Mouse (Mus musculus) heart, adult 2 months (tissue): ENCODE results near the gene Gm17606. TPM values are rescaled to one million over a fixed set of nuclear protein-coding genes. Genes with fewer than 3 reads are reported as not detected.
A peak's percentile ranks its signal among the peaks of the same experiment; 100 is the strongest.

Experiments used
- DNase-seq, 2 experiments: peaks; one replicate each; pipeline ENCODE4 v3.0.0; 2021
- H3K27ac ChIP-seq: fragments of 200-600 bp; 2 replicates; pipeline ENCODE4 v1.8.1; 2022
- H3K27me3 ChIP-seq: fragments of 200-500 bp; 2 replicates; pipeline ENCODE4 v1.6.1; 2012; ENCODE audit warnings: mild to moderate bottlenecking, low read length, inconsistent platforms, mixed read lengths; ENCODE audit not compliant: control insufficient read depth, insufficient read depth
- H3K36me3 ChIP-seq: fragments of 200-500 bp; 2 replicates; pipeline ENCODE4 v1.6.1; 2012; ENCODE audit warnings: low read length, inconsistent platforms; ENCODE audit not compliant: control insufficient read depth, insufficient read depth
- H3K4me1 ChIP-seq: fragments of 200-500 bp; 2 replicates; pipeline ENCODE4 v1.6.1; 2011; ENCODE audit warnings: low read length; ENCODE audit not compliant: control insufficient read depth, insufficient read depth
- H3K4me3 ChIP-seq: fragments of 200-600 bp; 2 replicates; pipeline ENCODE4 v1.8.1; 2022
- H3K79me2 ChIP-seq: fragments of 200-500 bp; replicated peaks from 2 replicates; pipeline ENCODE4 v1.6.1; 2012; ENCODE audit warnings: mild to moderate bottlenecking, inconsistent platforms, low read length, moderate library complexity, mixed read lengths; ENCODE audit not compliant: control insufficient read depth, insufficient read depth
- H3K9ac ChIP-seq: fragments of 200-500 bp; 2 replicates; pipeline ENCODE4 v1.6.1; 2012; ENCODE audit warnings: low read depth, mild to moderate bottlenecking, control low read depth, inconsistent platforms, low read length, mixed read lengths
- CTCF ChIP-seq: fragments of 200-600 bp; IDR thresholded peaks from 2 replicates; pipeline ENCODE4 v1.8.1; 2022; ENCODE audit warnings: antibody characterized with exemption, mild to moderate bottlenecking, moderate library complexity
- EP300 ChIP-seq: fragments of 200-500 bp; IDR thresholded peaks from 2 replicates; pipeline ENCODE4 v1.6.1; 2011; ENCODE audit warnings: low read depth, low read length, control low read depth; ENCODE audit not compliant: insufficient read depth
- POLR2A ChIP-seq: fragments of 200-500 bp; IDR thresholded peaks from 2 replicates; pipeline ENCODE4 v1.6.1; 2011; ENCODE audit warnings: mild to moderate bottlenecking, low read depth, low read length, control low read depth; ENCODE audit not compliant: insufficient read depth
- WGBS: fragments of 180-500 bp; shearing (Covaris S2); methylation state at CpG from one replicate; pipeline ENCODE4 v1.1.7; 2018; 5-methylcytosine and 5-hydroxymethylcytosine counted together
- intact Hi-C: fragments of 180-260 bp; cut with DNase I; formaldehyde crosslinking; loops from one replicate; pipeline ENCODE4 v1.15.1; 2025
- polyA plus RNA-seq: library from polyadenylated mRNA; depleted of rRNA; stranded (reverse); fragments of >200 nt; gene quantifications from 2 replicates; pipeline ENCODE4 v1.2.3, GENCODE M21; 2012
- total RNA-seq, 2 experiments: library from RNA; stranded (reverse); gene quantifications; 2 replicates each; pipeline ENCODE4 v1.2.3; 2021

The Gm17606 gene
- total and polyA plus RNA-seq, 3 experiments = not detected

DNA sequence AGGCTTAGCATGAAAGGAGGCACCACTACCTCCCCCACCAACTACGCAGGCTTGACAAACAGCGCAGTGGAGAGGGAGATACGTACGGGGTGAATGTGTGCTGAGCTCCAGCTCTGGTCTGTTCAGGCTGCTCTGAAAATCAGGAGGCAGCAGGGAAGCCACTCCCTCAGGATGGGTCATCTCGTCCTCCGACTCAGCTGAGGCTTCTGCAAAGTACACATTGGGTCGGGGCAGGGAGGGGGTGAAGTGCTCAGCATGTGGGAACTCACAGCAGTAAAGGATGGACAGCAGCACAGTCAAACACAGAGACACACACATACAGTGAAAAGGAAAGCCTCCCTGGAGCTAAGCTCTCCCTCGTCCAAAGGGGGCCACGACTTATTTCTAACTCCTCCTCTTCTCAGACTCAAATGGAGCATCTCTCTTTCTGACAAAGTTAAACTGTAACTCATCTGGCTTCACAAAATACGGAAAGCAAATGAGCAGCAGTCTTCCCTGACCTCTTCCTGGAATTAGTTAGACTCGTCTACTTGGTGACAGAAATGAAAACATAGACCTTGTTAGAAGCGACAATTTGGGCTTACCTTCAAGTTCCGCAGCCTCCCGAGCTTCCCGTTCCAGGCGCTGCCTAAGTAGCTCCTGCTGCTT is 38.0 kb downstream of the Gm17606 start:
- TF ChIP-seq EP300 = no peak
- Histone ChIP-seq H3K27ac (no peak overlapping the region), H3K4me3 (no peak overlapping the region), H3K79me2 (peaks cover 8% of the 10 kb centered on the region), H3K36me3 (peaks cover 27% of the 10 kb centered on the region), H3K27me3 (no peaks in the 10 kb centered on the region), H3K9ac (no peak overlapping the region), H3K4me1 (peaks cover 3% of the 10 kb centered on the region)
- DNase-seq = no peak
- 85% methylated on average over 16 of the region's 16 CpGs for WGBS
- intact Hi-C loops = no loop called here

DNA sequence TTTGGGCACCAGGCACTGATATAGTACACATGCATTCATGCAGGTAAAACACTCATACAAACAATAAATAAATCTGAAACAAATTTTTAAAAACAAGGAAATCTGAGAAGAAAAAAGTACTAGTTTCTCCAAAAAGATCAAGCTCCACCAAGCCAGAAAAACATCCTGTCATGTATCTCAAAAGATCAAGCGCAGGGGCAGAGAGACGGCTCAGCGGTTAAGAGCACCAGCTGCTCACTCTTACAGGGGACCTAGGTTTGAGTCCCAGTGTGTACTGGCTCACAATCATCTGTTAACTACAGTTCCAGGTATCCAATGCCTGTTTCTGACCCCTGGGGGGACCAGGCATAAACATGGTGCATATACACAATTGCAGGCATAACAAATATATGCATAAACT is 41.6 kb downstream of the Gm17606 start:
- TF ChIP-seq EP300 (no peak), CTCF (no peak), POLR2A (no peak)
- no peak overlapping the region for H3K4me3 ChIP-seq

DNA sequence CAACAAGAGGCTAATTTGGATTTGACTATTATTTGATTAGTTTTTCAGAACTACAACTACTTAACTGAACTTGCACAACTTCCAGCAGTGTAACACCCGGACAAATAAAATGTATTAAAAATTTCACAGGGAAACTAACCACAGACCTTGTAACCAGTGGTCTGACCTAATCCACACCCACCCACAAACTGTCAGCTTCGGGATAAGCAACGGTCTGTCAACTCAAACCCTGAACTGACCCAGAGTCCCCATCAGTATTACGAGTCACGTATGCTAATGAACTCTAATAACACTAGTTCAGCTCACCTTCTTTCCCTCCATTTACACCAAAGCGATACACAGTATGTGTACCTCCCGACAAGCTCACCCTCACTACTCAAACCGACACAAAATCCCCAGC is 44.7 kb downstream of the Gm17606 start:
- intact Hi-C loops = loop anchor here (5.0 to 10.0 kb wide), 4 partner anchors 33 to 431 kb away; partner anchors contain the start of genes 4931414P19Rik, Abhd4, Dad1 and Ngdn
- H3K4me1 ChIP-seq = peaks cover 2% of the 10 kb centered on the region; the same call in 1 of the 2 replicates
- no peak for DNase-seq
- peaks cover 26% of the 10 kb centered on the region for H3K36me3 ChIP-seq
- H3K4me3 ChIP-seq = peak overlapping the region; percentile 86
- no peaks in the 10 kb centered on the region for H3K27me3 ChIP-seq
- H3K27ac ChIP-seq = peak overlapping the region; percentile 99
- TF ChIP-seq POLR2A (no peak), EP300 (no peak), CTCF (no peak)
- H3K9ac ChIP-seq = peak overlapping the region; percentile 80
- WGBS = 4% methylated on average over 8 of the region's 8 CpGs
- H3K79me2 ChIP-seq = peaks cover 7% of the 10 kb centered on the region

More for the DNA sequence above, 41.6 kb downstream of the Gm17606 start:
- H3K27me3 ChIP-seq = no peaks in the 10 kb centered on the region
- H3K79me2 ChIP-seq = peaks cover 8% of the 10 kb centered on the region
- intact Hi-C loops = loop anchor here (10.0 kb wide), 2 partner anchors 332 to 428 kb away; partner anchors contain the start of genes Abhd4, Dad1 and Ngdn
- WGBS = 65% methylated on average over 3 of the region's 3 CpGs
- no peak overlapping the region for H3K27ac ChIP-seq
- peaks cover 2% of the 10 kb centered on the region; the same call in 1 of the 2 replicates for H3K4me1 ChIP-seq
- DNase-seq = no peak
- H3K36me3 ChIP-seq = peaks cover 21% of the 10 kb centered on the region
- H3K9ac ChIP-seq = no peak overlapping the region

DNA sequence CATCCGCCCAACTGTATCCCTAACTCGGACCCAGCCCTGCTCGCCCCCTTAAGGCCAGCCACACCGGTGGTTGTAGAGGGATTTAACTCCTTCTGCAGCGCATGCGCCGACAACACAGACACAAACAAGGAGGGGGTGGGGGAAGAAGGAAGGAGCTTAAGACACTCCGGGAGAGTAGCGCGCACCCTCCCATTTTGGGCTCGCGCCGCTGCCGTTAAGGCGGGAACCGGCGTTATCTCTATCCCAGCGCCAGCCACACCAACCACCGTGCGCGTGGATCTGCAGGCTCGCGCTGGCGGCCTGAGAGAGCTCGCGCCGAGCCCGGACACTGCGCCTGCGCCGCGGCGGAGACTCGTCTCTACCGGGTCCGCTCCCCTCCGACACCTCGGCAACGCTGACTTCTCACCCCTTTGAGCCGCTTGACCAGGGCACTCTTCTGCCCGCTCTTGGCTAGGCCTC is 45.3 kb downstream of the Gm17606 start, which contains the start of gene 1700123O20Rik:
TSS of gene 1700123O20Rik (plus strand) at position 154 of the 459 bp plus-strand sequence.
- no peak for TF ChIP-seq POLR2A
- TF ChIP-seq CTCF = peak; percentile 48
- H3K79me2 ChIP-seq = peaks cover 7% of the 10 kb centered on the region
- H3K36me3 ChIP-seq = peaks cover 26% of the 10 kb centered on the region
- H3K4me3 ChIP-seq = peak within 1 kb of the TSS; percentile 86
- no peaks in the 10 kb centered on the region for H3K27me3 ChIP-seq
- peak within 1 kb of the TSS; percentile 99 for H3K27ac ChIP-seq
- peak within 1 kb of the TSS; percentile 80 for H3K9ac ChIP-seq
- intact Hi-C loops = loop anchor here (5.0 to 10.0 kb wide), 4 partner anchors 34 to 431 kb away; partner anchors contain the start of genes 4931414P19Rik, Abhd4, Dad1 and Ngdn
- WGBS = under 1% methylated on average over 41 of the region's 41 CpGs
- no peak for DNase-seq
- peaks cover 2% of the 10 kb centered on the region; the same call in 1 of the 2 replicates for H3K4me1 ChIP-seq

DNA sequence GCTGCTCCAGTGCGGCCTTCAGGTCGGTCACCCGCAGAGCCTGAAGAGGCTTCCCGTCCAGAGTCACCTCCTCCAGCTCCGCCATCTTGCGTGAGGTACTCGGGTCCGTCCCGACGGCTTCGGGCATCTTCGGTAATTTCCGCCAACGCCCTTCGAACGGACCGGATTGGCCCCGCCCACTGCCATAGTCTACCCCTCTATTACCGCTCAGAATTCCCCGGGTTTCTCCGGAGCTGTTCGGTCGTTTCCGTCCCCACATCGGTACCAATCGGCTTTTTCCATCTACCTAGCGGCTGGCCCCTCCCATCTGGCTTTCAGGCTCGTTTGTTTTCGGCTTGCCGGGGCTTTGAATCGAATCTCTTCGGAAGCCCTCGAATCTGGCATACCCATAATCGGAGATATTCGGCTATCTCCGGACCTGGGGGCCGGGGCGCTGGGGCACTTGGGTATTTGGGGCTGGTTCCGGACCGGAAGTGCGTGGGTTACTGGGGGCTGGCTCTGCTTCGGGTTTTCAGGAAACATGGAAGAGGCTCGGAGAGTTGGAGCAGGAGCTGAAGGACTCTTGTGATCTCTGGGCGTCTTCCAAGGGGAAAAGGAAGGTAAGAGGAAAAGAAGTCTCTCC is 45.9 kb downstream of the Gm17606 start, which contains the start of gene Acin1:
TSS of gene Acin1 (minus strand) at position 410 of the 622 bp plus-strand sequence.
- Histone ChIP-seq H3K27me3 (no peaks in the 10 kb centered on the region), H3K9ac (peak within 1 kb of the TSS; percentile 80), H3K4me3 (peak within 1 kb of the TSS; percentile 86), H3K4me1 (peaks cover 2% of the 10 kb centered on the region; the same call in 1 of the 2 replicates), H3K27ac (peak within 1 kb of the TSS; percentile 99), H3K36me3 (peaks cover 26% of the 10 kb centered on the region), H3K79me2 (peaks cover 7% of the 10 kb centered on the region)
- under 1% methylated on average over 44 of the region's 44 CpGs for WGBS
- no peak for TF ChIP-seq CTCF
- TF ChIP-seq EP300 = 0 out of 2 replicates have a peak, but pooled peaks have one; percentile 27
- TF ChIP-seq POLR2A = peak; percentile 96
- peak; percentile 100 for DNase-seq
- intact Hi-C loops = loop anchor here (5.0 to 10.0 kb wide), 4 partner anchors 34 to 432 kb away; partner anchors contain the start of genes 4931414P19Rik, Abhd4, Dad1 and Ngdn
